Mouse (Mus musculus) embryonic facial prominence, embryonic 13.5 days (tissue): Measurements from ENCODE around the gene Sec14l2. TPM values are rescaled to one million over a fixed set of nuclear protein-coding genes. Genes with fewer than 3 reads are reported as not detected.

Experiments
- microRNA-seq: library from miRNA; unstranded; fragments of <30 nt; microRNA quantifications from one replicate; pipeline ENCODE4, GENCODE M21; 2016
- polyA plus RNA-seq: library from polyadenylated mRNA; unstranded; fragments of >200 nt; fragmentation: Nextera tagmentation; extraction: Ambion mirVana; gene quantifications from 2 replicates; pipeline ENCODE4 v1.2.1, GENCODE M21; 2015

Sec14l2 gene
- polyA plus RNA-seq, 1 experiment from 2014 or later = 2.0 TPM

Small RNAs within 50 kb of the gene (microRNA-seq; reads per million reads assigned to microRNA genes)
- 5.4 reads per million, percentile 19 among the genes with 10 or more reads in this experiment for gene Mir3060

Other genes with a start within 250 kb of the Sec14l2 start
- gene 4921536K21Rik, start 228.3 kb downstream of the Sec14l2 start, polyA plus RNA-seq = 0.20 TPM in 1 of 2 replicates, not detected in the other
- gene Dusp18, start 228.2 kb downstream of the Sec14l2 start, polyA plus RNA-seq = 8.7 and 9.2 TPM in 2 replicates
- 7.7 and 8.6 TPM in 2 replicates for gene Slc35e4, start 208.8 kb downstream of the Sec14l2 start, polyA plus RNA-seq
- gene Tcn2, start 191.3 kb downstream of the Sec14l2 start, polyA plus RNA-seq = 38.9 and 42.1 TPM in 2 replicates
- 78.6 and 80.9 TPM in 2 replicates for gene Pes1, start 159.4 kb downstream of the Sec14l2 start, polyA plus RNA-seq
- 0.17 TPM in 1 of 2 replicates, not detected in the other for gene 4930556J24Rik, start 146.6 kb downstream of the Sec14l2 start, polyA plus RNA-seq
- gene Gal3st1, start 139.8 kb downstream of the Sec14l2 start, polyA plus RNA-seq = 2.3 and 2.6 TPM in 2 replicates
- 0.52 and 0.85 TPM in 2 replicates for gene Sec14l4, start 92.0 kb downstream of the Sec14l2 start, polyA plus RNA-seq
- gene Sec14l3, start 58.6 kb downstream of the Sec14l2 start, polyA plus RNA-seq = not detected in 2 replicates
- gene Mtfp1, start 28.0 kb downstream of the Sec14l2 start, polyA plus RNA-seq = 6.7 and 7.7 TPM in 2 replicates
- 37.4 and 39.4 TPM in 2 replicates for gene Rnf215, start 11.8 kb upstream of the Sec14l2 start, polyA plus RNA-seq
- gene Ccdc157, start 36.9 kb upstream of the Sec14l2 start, polyA plus RNA-seq = 8.2 and 9.7 TPM in 2 replicates
- gene Sf3a1, start 36.9 kb upstream of the Sec14l2 start, polyA plus RNA-seq = 59.6 and 71.6 TPM in 2 replicates
- 39.2 and 39.4 TPM in 2 replicates for gene Tbc1d10a, start 63.4 kb upstream of the Sec14l2 start, polyA plus RNA-seq
- 6.6 and 7.1 TPM in 2 replicates for gene Castor1, start 94.8 kb upstream of the Sec14l2 start, polyA plus RNA-seq
- gene Osm, start 113.0 kb upstream of the Sec14l2 start, polyA plus RNA-seq = not detected in 2 replicates
- 0.15 and 0.18 TPM in 2 replicates for gene Lif, start 134.1 kb upstream of the Sec14l2 start, polyA plus RNA-seq